In genomic region chr13:21327424-21327823, GRCm38 (mm10) we compare ENCODE assay signal across 9 mouse cellular contexts. TPM values are rescaled to one million over a fixed set of nuclear protein-coding genes. Genes with fewer than 3 reads are reported as not detected.
DNase-seq lines count a peak whose midpoint lies in the region; ATAC-seq and TF ChIP-seq lines count a peak whose summit lies in the region.
"Had no signal": no experiment of that assay in that cellular context is flagged by ENCODE, and none has a peak within 500 bp of the region (broad histone marks: within the 10 kb centered on the region; RNA-seq: fewer than 3 reads in every experiment).

No protein-coding gene starts in this region.

- H3K4me1 ChIP-seq in heart, postnatal 0 days (ENCODE audit: control insufficient read depth, insufficient read depth) = 0 out of 2 replicates have a peak, but pooled peaks cover 5% of the 10 kb centered on the region

- H3K9ac ChIP-seq in heart, postnatal 0 days (replicated peaks; ENCODE audit: low read depth, low read length) = no peak overlapping the region; the same call in 1 of the 2 replicates

- no peaks in the 10 kb centered on the region for H3K9me3 ChIP-seq in heart, postnatal 0 days (replicated peaks; ENCODE audit: control insufficient read depth, low read length)

- peak overlapping the region; percentile 62 for H3K4me2 ChIP-seq in heart, postnatal 0 days (ENCODE audit: low read depth, low read length)

- H3K36me3 ChIP-seq in heart, postnatal 0 days (replicated peaks; ENCODE audit: control insufficient read depth, insufficient read depth, low read length) = no peaks in the 10 kb centered on the region

- no peak for TF ChIP-seq EP300 in heart, postnatal 0 days (IDR thresholded peaks at IDR 0.05; ENCODE audit: low read depth)

- no peak for TF ChIP-seq CTCF in heart, postnatal 0 days (IDR thresholded peaks at IDR 0.05; ENCODE audit: low read depth)

- no peaks in the 10 kb centered on the region for H3K27me3 ChIP-seq in heart, postnatal 0 days (ENCODE audit: control insufficient read depth, insufficient read depth, low read length)

- 0% methylated on average over 9 of the region's 9 CpGs for WGBS in heart, postnatal 0 days

- DNase-seq in left cerebral cortex, postnatal 36 days (ENCODE audit: low spot score in 2 of 2) = peak; percentile 5 to 14
- DNase-seq in left cerebral cortex, adult 8-10 months (ENCODE audit: low spot score in 2 of 2) = no peak
- peak; percentile 20 for DNase-seq in c-Kit-positive CD71-positive TER-119-positive erythroid progenitor cells, embryonic 14.5 days (ENCODE audit: low spot score)
- no peak for DNase-seq in heart, postnatal 0 days (ENCODE audit: low spot score)
- DNase-seq in mesoderm, embryonic 11.5 days (ENCODE audit: low read depth, low spot score) = peak; percentile 51
- DNase-seq in ovary, postnatal 10 days (ENCODE audit: low spot score) = no peak
- DNase-seq in ovary, postnatal 36 days (ENCODE audit: low spot score) = no peak
- DNase-seq in thymus, adult 18-20 months = no peak

- H3K4me3 ChIP-seq in heart, postnatal 0 days (ENCODE audit: low read depth, low read length) = peak overlapping the region; percentile 44

- no peak overlapping the region for H3K27ac ChIP-seq in heart, postnatal 0 days (ENCODE audit: low read depth)

- no peak for ATAC-seq in heart, postnatal 0 days (ENCODE audit: insufficient read depth, low read depth)

- intact Hi-C loops in left cerebral cortex, postnatal 36 days (cut with DNase I) = loop anchor here (1.0 to 5.0 kb wide), 3 partner anchors 95 to 155 kb away; no protein-coding TSS in a partner anchor

RNA-seq across cellular contexts. Expression of gene Gpx6, which starts 15.5 kb away (rescaled TPM):
- total RNA-seq in left cerebral cortex, postnatal 36 days (2021) = not detected
- 1 to 10 TPM in 1 of 4 experiments, under 1 TPM in 3; 0.28 to 1.4 (median 0.59) TPM for total RNA-seq in left cerebral cortex, adult 8-10 months (2022)
- not detected in 2 replicates for total RNA-seq in heart, postnatal 0 days (2014; rRNA removed; ENCODE audit: low replicate concordance)
- not detected in 2 replicates for polyA plus RNA-seq in heart, postnatal 0 days (2015; fragmentation: Nextera tagmentation; extraction: Ambion mirVana)
- total RNA-seq: heart, postnatal 10 days had no signal

RNA-seq across cellular contexts. Expression of gene Olfr1367, which starts 19.3 kb away (rescaled TPM):
- not detected for total RNA-seq in left cerebral cortex, postnatal 36 days (2021)
- total RNA-seq in left cerebral cortex, adult 8-10 months (2022) = not detected
- total RNA-seq in heart, postnatal 0 days (2014; rRNA removed; ENCODE audit: low replicate concordance) = not detected in 2 replicates
- not detected in 2 replicates for polyA plus RNA-seq in heart, postnatal 0 days (2015; fragmentation: Nextera tagmentation; extraction: Ambion mirVana)
- total RNA-seq: heart, postnatal 10 days had no signal

RNA-seq across cellular contexts. Expression of gene Gpx5, which starts 34.9 kb away (rescaled TPM):
- not detected for total RNA-seq in left cerebral cortex, postnatal 36 days (2021)
- not detected for total RNA-seq in left cerebral cortex, adult 8-10 months (2022)
- not detected in 2 replicates for total RNA-seq in heart, postnatal 0 days (2014; rRNA removed; ENCODE audit: low replicate concordance)
- not detected in 2 replicates for polyA plus RNA-seq in heart, postnatal 0 days (2015; fragmentation: Nextera tagmentation; extraction: Ambion mirVana)
- total RNA-seq: heart, postnatal 10 days had no signal

RNA-seq across cellular contexts. Expression of gene Zscan12, which starts 35.2 kb away (rescaled TPM):
- total RNA-seq in left cerebral cortex, postnatal 36 days (2021) = 1 to 10 TPM; 7.1 to 9.4 TPM
- total RNA-seq in left cerebral cortex, adult 8-10 months (2022) = 1 to 10 TPM; 6.7 to 8.8 (median 7.8) TPM
- 3.6 and 7.8 TPM in 2 replicates for total RNA-seq in heart, postnatal 0 days (2014; rRNA removed; ENCODE audit: low replicate concordance)
- 5.2 TPM in 2 replicates for polyA plus RNA-seq in heart, postnatal 0 days (2015; fragmentation: Nextera tagmentation; extraction: Ambion mirVana)

Comparison
In these comparisons a context has a peak if more than half of its experiments do, and no peak if none do; other contexts are left out.
1. DNase-seq: peak in left cerebral cortex, postnatal 36 days (2 of 2), c-Kit-positive CD71-positive TER-119-positive erythroid progenitor cells, embryonic 14.5 days (single experiment) and mesoderm, embryonic 11.5 days (single experiment); none in left cerebral cortex, adult 8-10 months (0 of 2), heart, postnatal 0 days (single experiment), ovary, postnatal 10 days (single experiment), ovary, postnatal 36 days (single experiment) and thymus, adult 18-20 months (0 of 2).